Mouse (Mus musculus): ENCODE measurements around the gene Slc6a9.

Slc6a9 gene

DNA sequence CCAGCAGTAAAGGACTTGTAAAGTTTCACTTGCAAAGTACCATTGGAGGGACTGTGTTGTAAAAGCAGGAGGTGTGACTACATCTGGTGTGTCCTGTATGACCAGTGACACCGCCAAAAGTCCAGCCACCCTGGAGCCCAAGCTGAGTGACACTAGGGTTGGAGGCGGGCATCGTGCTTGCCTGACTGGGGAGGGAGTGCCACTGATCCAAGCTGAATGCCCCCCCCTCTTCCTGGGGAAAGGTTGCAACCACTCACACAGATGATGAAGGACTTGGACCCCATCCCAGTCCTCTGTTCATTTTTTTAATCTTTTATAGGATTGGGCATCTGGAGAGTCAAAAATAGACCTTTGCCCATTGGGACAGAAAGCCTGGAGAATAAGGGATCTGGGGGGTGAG lies 7.3 kb downstream of the Slc6a9 start:
- DNase-seq: peak in 1 of 2 experiments; percentile 54

DNA sequence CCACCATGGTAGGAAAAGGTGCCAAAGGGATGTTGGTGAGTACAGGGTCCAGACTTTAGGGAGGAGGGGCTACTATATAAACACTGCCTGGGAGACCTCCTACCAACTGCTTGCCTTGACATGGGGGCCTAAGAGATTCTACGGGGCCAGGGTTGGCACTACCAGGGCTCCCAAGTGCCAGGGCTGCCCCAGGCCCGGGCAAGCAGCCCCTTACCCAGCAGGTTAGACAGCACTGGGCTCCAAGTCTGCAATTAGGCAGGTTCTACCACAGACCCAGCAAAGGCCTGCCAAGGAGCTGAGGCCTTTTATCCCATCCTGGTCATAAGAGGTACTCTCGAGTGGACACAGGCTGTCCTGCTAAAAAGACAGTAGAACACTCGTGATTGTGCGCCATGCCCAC lies 8.8 kb downstream of the Slc6a9 start:
- no peak for DNase-seq

DNA sequence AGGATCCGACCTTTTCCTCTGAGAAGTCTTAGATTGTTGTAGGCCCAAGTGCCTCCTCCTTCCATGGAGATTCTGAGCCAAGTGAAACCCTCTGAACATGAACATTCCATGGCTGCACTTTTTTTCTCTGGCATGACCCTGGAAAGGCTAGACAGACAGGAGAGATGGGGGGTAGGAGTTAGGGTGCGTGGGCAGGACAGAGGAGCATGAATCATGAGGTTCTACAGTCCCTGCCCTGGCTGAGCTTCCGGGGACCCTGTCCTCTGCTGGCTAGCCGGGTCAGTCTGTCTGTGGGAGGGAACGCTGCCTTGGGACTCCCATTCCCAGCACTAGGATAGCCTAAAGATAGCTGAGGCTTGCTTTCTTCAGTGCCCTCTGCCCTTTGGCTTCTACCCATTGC lies 10.2 kb downstream of the Slc6a9 start:
- DNase-seq: no peak

DNA sequence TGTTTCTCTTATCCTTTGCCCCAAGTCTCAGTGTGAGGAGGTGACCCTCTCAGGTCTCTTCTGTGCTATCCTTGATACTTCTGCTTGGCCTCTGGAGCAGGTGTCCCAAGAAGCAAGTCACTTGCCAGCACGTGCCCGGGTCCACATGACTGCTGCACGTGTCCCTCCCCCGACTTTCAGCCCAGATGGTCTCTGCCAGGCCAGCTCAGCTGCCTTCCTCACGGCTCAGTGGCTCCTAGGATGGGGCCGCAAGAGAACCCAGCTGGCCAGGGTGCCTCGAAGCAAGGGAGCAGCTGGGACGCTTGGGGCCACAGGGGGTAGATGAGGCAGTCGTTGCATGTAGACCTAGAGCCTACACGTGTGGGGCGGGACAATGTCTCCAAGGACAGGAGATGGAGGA lies 11.0 kb downstream of the Slc6a9 start:
- peak in 1 of 2 experiments; percentile 43 for DNase-seq

DNA sequence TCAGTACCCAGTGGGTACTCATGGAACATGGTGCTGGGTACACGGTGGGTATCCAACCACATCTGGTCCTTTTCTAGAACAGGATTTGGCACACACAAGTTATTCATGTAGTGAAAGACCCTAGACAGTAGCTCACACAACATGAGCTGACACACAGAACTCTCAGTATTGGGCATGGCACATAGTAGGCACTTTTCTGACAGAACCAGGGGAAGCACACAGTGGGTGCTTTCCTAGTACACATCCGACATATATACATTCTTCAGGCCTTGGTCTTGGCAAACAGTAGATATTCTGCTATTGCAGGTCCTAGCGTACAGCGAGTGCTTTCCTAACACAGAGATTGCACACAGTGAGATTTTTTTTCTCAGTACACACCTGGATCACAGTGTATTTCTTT lies 12.0 kb downstream of the Slc6a9 start:
- no peak for DNase-seq

DNA sequence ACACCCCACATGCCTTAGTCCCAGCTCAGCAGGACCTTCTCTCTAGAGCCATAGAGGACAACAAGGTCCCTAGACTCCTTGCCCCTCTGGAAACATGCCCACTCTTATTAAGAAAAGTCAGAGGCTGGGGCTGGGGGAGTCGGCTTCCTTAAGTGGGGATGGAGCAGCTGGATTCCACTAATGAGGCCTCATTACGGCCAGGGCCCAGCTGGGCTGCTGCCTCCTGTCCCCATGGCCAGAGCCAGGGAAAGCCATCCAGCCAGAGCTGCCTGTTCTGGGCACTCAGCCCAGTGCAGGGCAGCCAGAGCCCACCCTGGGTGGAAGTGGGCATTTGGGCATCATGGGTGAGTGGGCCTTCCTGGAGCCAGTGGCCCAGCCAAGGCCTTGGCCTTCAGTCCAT lies 12.7 kb downstream of the Slc6a9 start:
- no peak for DNase-seq

DNA sequence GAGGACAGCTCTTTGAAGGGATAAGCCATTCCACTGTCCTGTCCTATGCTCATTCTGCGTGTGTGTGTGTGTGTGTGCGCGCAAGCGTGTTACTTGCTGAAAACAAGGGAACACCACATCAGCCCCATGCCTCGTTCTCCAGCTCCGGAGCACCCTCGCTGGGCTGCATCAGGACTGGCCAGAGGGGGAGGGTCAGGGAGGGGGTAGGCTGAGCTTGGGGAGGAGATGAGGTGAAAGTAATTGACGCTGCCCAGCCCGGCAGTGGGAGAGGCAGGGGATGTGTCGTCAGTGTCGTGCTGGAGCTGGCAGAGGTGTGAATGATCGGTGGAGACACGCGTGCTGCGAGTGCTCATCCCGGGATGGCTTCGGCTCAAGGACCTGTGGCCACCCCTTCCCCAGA lies 14.8 kb downstream of the Slc6a9 start:
- DNase-seq: no peak

DNA sequence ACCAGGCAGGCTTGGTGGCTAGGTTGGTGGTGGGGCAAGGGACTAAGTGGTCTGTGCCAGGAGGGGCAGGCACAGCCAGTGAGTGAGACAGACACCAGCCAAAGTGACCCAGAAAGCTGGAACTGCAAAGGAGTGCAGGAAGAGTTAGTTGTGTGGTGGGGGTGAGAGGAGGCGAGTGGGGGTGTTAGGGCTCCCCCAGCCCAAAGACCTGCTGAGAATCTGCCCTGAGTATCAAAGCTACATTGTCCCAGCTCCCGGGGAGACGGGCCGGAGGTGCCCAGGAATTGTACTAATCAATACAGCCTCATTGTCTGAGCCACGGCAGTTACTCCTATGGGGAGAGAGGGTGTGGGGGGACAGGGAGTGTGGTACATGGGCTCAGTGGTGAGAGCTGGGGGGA lies 15.2 kb downstream of the Slc6a9 start:
- no peak for DNase-seq

DNA sequence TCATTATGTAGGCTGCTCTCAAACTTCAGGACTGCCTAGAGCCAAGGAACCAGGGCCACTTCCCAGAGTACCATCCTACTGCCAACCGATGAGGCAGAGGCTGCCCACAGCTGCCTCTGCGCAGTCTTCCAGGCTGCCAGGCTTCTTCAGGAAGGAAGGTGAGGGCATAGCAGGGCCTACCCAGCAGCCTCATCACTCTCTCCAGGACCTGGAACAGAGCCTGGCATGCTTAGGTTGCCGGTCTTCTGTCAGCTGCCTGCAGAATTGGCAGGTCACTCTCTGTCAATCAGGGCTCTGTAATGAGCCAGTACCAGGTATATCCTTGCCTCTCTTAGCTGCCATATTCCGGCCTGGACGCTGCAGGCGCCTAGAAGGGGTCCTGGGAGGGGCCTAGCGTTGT lies 15.9 kb downstream of the Slc6a9 start:
- no peak for DNase-seq

DNA sequence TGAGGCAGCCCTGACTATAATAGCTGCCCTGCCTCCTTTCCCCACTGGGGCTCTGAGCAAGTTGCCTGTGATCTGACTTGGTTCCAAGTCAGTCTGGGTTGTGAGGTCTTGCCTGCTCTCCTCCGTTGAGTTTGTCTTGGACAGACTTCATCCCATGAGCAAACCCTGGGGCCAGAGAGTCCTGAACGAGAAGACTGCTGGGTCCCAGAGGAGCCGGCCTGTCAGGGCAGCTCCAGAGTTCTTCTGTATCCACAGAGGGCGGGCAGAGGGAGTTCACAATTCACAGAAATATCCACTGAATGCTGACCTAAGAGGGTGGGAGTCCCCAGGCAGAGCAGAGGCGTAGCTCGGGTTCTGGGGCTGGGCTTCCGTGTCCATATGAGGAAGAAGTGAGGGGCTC lies 16.6 kb downstream of the Slc6a9 start:
- DNase-seq: no peak

DNA sequence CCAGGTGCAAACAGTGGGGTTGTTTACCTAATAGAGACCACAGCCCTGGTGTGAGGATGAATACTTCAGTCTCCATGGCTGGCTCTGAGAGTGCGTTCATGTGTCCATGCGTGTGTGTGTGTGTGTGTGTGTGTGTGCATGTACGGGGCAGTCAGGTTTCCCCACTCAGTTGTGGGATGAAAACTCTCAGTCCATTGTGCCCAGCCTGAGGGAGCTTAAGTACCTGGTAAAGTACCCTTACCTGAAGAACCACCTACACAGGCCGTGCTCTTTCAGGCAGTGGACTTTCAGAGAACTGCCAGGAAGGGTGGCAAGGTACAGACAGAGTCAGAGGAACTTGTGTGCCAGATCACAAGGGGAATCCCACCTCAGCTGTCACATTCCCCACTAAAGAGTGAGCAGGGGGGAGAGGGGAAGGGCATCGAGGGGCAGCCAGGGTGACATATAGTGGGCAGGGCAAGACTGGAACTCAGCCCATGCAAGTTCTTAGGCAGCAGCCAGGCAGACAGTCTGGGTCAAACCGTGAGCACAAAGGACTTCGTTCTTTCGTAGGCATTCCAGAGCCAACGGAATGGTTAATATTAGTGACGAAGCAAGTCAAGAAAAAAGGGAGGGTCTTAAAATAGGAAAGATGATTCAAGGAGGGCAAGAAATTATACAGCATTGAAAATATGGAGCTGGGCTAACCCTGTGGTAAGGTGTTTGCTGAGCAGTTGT lies 18.0 kb downstream of the Slc6a9 start:
- DNase-seq: peak in 1 of 2 experiments; percentile 36

DNA sequence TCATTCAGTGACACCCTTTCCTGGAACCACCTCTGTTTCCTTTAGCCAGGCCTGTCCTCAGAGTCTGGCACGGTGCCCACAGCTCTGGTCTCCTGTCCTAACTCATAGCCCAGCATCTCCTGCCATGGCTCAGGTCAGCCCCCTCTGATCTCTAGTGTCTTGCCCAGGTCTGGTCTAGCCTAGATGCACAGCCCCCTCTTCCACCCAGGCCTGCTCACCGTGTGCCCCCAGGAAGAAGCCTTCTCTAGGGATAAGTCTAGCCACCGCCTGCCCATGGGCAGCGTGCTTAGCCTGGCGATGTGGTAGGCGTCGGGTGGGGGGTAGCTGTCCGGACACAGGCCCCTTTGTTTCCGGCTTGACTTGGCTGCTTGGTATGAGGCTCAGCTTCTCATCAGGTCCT lies 20.8 kb downstream of the Slc6a9 start:
- no peak for DNase-seq

DNA sequence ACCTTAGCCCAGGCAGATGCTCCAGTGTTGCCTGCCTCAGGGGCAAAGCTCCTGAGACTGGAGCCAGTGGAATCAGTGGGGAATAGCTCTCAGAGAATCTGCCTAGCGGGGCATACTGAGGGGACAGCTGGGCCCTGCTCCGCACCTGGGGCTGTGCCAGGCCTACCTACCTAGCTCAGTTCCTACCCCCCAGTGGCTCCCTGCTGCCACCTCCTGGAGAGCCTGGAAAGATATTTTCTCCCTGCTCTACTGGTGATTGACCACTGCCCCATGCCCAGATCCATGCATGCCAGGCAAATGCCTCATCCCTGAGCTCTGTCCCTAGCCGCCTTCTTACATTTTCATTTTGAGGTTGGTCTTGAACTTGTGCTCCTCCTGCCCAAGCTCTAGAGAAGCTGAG lies 24.5 kb downstream of the Slc6a9 start:
- DNase-seq: peak; percentile 53 to 65

DNA sequence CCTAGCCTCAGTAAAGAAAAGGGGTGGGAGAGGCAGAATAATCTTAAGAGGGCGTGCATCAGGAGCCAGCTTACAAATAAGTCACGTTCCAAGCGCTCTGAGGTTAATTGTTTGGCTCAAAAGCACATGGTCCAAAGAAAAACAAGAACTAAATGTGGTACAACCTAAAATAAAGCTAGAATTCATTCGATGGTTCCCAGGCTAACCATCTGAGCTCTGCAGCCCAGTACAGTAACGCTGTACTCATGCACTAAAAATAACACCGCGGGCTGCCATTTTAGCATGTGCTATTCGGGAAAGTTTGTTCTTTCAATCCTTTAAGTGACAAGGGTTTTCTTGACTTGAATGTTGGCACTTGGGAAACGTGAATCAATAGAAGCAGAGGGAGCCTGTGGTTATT lies 26.3 kb downstream of the Slc6a9 start:
- DNase-seq: no peak

DNA sequence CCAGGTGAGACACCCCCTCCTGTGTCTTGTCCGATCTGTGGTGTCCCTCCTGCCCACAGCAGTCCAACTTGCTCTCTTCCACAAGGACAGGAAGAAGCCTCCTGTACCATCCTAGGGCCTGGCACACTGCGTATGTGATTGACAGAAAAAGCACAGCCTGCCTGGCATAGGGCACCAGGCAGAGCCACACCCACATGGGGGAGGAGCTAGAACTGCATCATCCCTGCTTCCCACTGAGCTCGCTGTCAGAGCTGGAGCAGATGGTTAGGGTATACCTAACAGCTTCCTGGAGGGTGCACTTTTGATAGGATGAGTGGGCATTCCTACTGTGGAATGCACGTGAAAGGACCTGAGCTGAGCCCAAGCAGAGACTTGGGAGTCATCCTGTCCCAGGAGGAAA lies 28.5 kb downstream of the Slc6a9 start:
- DNase-seq: peak in 1 of 2 experiments; percentile 44

DNA sequence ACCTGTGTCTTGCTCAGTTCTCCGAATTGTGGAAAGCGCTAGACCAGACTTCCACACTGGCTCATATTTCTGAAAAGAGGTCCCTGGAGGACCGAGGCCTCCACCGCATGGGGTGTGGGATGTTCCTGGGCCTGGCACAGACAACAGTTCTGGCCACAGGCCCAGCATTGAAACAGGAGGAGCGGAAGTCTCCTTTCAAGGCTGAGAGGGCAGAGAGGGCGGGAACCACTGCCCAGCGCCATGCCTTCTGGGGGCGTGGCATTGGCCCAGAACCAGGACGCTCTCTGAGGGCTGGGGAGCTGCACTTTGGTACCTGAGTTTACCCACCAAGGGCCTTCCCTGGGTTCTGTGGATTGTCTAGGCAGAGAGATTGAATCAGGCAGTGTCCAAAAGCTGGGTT lies 31.8 kb downstream of the Slc6a9 start:
- peak; percentile 91 to 93 for DNase-seq

DNA sequence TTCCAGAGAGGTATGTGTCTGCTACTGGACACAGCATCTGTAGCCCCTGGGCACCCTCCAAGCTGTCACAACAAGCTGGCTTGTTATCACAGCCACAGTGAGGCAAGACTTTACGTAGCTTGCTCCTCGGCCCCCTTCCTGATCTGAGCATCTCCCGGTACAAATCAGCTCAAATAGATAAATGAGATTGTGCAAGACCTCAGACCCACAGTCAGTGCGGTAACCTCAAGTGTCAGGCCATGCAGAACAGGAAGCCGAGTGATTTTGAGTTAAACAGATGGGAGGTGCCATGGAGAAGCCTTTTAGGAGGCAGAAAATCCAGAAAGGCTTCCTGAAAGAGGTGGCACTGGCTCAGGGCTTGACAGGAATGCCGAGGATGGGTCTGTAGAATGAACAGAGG lies 32.7 kb downstream of the Slc6a9 start:
- DNase-seq: no peak

DNA sequence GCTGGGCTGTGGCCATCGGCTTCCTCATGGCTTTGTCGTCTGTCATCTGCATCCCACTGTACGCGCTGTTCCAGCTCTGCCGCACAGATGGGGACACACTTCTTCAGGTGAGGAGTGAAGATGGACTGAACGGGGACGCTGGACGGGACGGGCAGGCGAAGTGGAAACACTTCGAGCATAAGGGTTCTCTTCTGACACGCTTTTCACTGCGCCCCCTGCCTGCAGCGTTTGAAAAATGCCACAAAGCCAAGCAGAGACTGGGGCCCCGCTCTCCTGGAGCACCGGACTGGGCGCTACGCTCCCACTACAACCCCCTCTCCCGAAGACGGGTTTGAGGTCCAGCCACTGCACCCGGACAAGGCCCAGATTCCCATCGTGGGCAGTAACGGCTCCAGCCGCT lies 33.5 kb downstream of the Slc6a9 start:
- DNase-seq: peak in 1 of 2 experiments; percentile 60

DNA sequence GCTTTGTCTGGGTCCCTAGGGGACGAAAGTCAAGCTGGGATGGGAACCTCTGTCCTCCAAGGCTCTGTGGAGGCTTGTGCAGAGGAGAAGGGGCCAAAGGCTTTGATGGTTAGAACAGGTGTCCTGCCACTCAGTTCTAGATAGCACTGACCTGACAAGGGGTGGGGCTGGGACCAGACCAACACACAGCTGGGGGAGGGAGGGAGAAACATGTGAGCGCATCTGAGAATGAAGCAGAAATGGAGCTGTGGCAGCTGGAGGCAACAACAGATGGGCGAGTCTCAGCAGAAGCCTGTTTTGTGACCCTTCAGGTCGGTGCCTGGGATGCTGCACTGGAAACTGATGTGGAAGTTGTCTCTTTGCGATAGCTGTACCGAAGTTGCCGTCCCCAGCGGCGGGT lies 35.0 kb downstream of the Slc6a9 start:
- DNase-seq: no peak

DNA sequence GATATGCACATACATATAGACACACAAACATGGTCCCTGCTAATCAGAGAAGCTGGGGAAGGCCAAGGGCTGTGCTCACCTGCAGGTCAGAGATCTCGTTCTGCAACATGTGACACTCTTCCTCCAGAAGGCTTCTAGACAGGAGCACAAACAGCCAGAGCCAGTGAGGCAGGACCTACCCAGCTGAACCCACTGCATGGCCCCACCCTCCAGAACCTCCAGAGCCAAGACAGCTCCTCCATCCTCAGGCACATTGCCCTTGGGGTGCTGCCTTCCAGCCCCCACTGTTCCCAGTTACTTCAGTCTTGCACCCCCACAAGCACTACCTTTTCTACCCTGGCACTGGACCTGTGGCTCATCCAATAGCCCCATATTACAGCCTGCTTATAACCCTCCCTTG lies 36.1 kb downstream of the Slc6a9 start:
- no peak for DNase-seq

DNA sequence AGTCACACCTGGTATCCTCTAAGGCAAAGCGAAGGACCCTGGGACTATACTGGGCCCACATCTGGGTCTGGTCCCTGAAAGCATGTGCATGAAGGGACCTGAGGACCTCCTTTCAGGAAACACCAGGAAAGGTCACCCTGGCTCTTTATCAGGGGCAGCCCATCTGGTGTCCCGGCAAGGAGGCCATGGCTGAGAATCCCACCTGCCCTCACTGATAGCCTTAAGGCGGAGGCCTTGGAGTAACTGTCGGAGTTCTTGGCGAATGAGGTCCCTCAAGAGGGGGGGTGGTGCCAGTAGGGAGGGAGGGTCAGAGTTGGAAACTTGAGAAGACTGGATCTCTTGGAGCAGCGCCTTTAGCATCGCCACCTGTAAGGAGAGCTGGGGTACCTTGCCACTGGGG lies 37.5 kb downstream of the Slc6a9 start:
- DNase-seq: no peak

DNA sequence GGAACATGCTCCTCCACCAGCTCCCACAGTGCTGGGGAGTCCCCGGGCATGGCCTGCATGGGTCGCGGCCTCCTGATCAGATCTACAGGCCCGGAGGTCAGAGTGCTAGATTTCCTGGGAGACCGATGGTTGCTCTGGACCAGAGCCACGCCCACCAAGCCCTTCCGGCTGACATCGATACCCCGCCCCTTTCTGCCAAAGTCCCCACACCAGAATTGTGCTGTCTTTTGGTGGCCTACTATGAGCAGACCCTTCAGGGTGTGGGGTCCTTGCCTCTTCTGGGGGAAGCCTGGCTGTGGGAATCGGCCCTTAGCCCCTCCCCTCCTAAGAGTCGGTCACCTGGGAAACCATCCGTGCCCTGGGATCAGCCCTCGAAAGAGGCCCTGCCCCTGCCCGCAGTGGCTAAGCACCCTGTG lies 38.2 kb downstream of the Slc6a9 start, which contains the start of gene Ccdc24:
TSS of gene Ccdc24 (minus strand) at position 87 of the 416 bp plus-strand sequence.
- DNase-seq: peak in 1 of 2 experiments; percentile 35

DNA sequence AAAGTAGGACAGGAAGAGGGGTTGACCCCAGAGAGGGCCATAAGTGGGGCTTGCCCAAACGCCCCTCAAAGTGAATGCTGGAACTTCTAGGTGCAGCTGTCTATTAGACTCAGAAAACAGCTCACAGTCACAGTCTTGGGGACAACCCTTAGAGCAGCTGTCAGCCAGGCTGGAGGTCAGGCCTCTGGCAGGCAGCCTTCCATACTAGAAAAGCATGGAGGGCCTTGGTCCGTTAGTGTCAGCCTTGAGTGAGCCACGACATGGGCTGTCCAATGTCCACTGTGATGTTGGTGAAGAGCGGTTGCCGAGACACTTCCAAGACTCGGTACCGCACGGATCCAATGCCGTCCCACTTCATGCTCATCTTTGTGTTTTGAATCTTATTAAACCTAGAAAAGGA lies 39.3 kb downstream of the Slc6a9 start:
- DNase-seq: no peak

DNA sequence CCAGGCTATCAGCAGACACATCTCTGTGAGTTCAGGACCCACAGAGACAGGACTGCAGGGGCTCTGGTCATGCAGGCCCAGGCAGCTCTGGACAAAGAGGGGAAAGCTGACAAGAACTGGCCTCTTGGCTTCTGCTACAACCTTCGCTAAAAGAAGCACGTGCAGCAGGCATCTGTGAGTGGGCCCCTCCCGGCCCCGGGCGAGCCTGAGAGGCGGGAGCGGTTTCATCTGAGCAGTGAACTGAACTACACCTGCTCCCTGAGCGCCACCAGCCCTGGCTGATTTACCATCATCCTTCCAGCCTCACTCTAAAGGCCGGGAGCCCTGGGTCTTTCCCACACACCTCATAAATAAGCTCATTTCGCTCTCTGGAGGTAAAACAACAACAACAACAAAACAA lies 44.0 kb downstream of the Slc6a9 start:
- DNase-seq: no peak

DNA sequence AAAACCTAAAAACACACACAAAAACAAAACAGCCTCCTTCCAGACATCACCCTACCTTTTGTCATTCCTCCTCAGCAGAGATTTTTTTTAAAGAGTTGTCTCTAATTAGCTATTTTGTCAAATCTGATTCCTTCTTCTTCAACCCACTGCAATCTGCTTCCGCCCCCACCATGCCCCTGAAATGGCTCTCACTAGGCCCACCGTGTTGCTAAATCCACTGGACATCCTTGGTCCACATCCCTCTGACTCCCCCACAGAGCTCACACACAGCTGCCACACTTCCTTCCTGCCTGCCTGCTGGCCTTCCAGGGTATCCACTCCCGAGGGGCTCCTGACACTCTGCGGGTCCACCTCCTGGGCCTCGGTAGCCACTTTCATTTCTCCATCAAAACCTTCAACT lies 44.4 kb downstream of the Slc6a9 start:
- DNase-seq: no peak
